Mouse (Mus musculus) bone marrow macrophage, adult 2 months (primary cell): ENCODE measurements around the gene Dennd2c.

Source experiments
- CTCF ChIP-seq: IDR thresholded peaks from 2 replicates; pipeline ENCODE4 v1.5.1; 2012; ENCODE audit warnings: low read depth, mild to moderate bottlenecking, low read length, moderate library complexity
- POLR2A ChIP-seq: IDR thresholded peaks from 2 replicates; pipeline ENCODE4 v1.6.1; 2012; ENCODE audit warnings: mild to moderate bottlenecking, low read depth, low read length, borderline replicate concordance

- no peak for TF ChIP-seq CTCF
- TF ChIP-seq POLR2A: no peak
Measured at GRCm38 (mm10) chr3:103128251-103128650, 25.8 kb downstream of the Dennd2c start.
